Mouse (Mus musculus) thymus, adult 18-20 months (tissue): ENCODE measurements around the gene Fry.
A peak's percentile ranks its signal among the peaks of the same experiment; 100 is the strongest.

ENCODE experiments used
- DNase-seq, 2 experiments: peaks; one replicate each; pipeline ENCODE4 v3.0.0; 2022; ENCODE audit warnings: mixed read lengths in 2 of 2

Gene Fry

GRCm38 (mm10) chr5:150131166-150131565 is 12.7 kb downstream of the Fry start:
- no peak for DNase-seq

GRCm38 (mm10) chr5:150134651-150135050 is 16.2 kb downstream of the Fry start:
- no peak for DNase-seq

DNA sequence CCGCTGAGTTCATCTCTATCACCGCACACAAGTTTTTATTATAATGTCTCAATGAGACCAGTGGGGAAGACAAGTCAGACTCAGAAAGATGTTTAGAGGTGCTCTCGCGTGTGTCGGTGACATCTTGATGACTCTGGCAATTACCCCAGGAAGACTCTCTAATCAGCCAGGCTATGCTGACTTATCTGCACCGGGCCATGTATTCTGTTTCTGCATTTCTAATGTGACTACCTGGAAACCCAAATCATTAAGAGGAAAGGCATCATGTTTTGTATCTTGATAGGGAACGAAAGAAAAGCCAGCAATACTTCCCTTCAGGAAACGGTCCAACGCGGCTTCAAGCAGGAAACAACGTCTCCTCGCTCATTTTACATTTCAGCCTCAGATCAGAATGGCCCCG is 17.1 kb downstream of the Fry start:
- no peak for DNase-seq

- DNase-seq, result no peak
Observed at GRCm38 (mm10) chr5:150137772-150138451, 19.5 kb downstream of the Fry start.

DNA sequence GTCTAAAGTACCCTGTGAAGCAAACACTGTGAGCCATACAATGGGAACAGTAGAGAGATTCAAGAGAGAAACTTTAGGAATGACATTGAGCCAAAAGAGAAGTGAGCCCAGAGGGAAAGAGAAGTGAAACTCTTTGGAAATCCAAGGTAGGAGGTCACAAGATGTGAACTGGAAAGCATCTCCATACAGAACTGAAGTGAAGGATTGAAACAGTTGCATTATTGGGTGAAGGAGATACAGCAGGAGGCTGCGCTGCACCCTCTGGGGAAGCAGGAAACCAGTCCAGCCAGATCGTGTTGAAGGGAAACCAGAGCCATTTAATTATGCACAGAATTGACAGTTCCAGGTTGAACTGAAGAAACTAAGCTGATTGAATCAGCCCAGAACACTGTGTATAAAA is 22.1 kb downstream of the Fry start:
- no peak for DNase-seq

DNA sequence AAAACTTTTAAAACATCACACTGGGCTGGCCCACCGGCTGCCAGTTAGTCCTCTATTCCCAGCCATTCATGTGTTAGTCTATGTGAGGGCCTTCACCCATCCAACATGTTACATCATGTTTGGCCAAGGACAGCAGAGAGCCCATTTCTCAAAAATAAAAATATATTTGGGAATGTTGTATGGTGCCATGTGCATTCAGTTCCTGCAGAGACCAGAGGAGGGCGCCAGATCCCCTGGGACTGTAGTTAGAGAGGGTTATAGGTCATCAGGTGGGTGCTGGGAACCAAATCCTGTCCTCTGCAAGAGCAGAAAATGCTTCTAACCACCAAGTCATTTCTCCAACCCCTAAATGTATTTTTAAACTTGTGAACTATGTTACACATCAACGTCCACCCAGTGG is 27.5 kb downstream of the Fry start:
- no peak for DNase-seq

GRCm38 (mm10) chr5:150146612-150147011 is 28.2 kb downstream of the Fry start:
- no peak for DNase-seq

DNA sequence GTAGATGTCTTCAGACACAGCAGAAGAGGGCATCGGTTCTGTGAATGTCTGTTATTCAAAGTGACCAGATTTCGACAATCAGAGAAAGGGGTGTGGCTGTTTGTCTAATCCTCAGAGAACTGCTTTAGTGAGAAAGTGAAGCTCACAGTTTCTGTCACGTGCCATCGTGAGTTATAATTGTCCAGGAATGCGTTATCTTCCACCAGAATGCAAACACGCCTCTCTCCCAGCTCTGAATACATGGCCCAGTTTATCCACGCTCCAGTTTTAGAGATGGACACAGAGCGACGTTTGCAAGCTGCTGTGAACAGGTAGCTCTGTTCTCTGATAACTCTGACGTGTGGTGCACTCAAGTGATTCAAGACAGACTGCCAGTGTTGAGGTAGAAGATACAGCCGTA is 31.3 kb downstream of the Fry start:
- DNase-seq, result no peak

- no peak for DNase-seq
Observed at GRCm38 (mm10) chr5:150150986-150151385, 32.5 kb downstream of the Fry start.

DNA sequence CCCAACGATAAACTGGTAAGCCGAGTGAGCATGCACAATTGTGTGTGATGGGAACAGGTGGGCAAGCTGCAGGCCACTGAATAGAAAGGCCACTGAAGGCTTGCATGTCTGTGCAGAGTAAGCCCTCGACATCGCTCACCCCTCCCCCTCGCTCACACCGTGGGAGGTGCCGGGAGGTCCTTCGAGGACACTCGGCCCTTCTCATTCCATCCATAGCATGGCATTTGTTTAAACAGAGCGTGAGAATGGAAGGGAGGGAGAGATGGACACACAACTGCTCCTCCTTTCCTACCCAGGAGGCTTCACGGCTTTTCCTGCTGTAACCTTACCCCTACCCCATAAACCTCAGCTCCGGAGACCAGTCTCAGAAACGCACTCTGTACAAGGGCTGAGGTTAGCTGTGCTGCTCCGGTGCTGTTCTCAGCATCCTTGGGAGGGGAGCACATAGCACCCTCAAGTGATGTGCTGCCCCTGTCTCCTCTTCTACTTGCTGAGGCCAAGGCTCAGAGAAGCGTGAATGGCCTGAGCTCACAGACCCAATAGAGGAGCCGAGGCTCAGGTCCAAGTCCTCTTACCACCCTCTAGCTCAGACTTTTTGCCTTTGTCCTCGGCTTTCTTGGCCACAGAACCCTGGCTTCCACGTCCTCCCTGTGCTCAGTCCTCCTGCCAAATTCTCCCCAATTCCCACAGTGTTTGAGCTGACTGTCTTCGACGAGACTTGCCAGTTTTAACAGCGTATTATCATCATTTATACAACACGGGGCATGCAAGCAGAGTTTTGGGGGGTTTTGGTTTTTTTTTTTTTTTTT is 33.8 kb downstream of the Fry start:
- no peak for DNase-seq

DNA sequence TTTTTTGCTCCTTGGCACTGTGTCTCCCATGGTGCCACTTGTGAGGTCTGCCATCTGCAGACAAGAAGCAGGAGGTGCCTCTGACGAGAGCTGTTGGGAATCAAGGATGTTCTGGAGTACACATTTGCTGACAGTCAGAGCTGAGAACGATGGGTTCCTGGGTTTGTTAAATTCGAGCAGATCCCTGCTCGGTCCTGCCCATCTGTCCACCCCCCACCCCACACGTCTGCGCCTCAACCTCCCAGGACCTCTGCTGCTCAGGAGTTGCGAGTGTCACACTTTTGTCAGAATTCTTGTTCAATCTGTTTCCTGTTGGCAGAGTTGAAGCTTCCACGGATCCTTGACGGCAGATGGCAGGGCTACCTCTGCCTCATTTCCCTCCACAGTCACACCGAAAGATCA is 34.4 kb downstream of the Fry start:
- no peak for DNase-seq

GRCm38 (mm10) chr5:150155388-150155787 is 36.9 kb downstream of the Fry start:
- no peak for DNase-seq

DNA sequence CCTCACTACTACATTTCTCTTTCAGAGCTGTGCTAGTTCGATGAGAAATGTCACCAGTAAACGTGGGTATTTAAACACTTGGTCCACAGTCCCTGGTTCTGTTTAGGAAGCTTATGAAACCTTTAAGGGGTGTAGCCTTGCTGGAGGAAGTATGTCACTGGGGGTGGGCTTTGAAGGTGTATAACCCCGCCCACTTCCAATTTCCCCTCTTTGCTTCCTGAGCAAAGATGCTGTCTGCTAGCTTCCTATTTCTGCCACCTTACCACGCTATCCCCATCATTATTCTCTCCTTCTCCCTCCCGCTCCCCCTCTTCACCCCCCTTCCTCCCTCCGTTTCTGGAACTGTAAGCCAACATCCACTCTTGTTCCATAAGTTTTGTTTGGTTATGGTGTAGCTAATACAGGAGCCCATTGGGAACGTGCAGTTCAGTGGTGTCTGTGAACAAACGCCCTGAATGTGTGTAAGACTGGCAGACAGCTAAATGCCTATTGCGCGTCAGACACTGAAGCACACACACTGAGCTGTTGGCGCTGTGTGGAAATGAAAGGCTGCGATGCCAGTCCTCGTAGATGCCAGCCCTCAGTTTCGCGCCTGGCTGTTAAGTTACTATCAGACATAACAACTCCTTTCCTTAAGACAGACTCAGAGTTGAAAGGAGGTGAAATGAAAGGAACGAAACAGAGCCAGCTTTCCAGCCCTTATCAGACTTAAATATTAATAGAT is 37.8 kb downstream of the Fry start:
- DNase-seq, result no peak

GRCm38 (mm10) chr5:150157682-150158081 is 39.2 kb downstream of the Fry start:
- DNase-seq, result peak; percentile 9 to 23

GRCm38 (mm10) chr5:150159151-150159550 is 40.7 kb downstream of the Fry start:
- DNase-seq, result no peak

DNA sequence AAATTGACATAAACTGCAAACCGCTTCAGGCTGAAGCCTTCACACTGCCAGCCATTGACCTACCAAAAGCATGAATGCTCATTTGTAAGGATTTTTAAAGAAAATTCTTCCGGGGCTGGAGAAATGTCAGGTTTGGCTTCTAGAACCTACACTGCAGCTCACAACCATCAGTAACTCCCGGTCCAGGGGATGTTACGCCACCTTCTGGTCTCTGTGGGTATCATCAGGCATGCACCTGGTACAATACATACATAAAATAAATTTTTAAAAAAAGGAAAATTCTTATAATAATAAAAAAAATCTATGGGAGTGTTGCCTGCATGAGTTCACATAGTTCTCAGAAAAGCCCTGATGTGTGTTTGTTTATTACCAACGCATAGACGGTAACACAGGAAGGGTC is 42.7 kb downstream of the Fry start:
- DNase-seq, result no peak

DNA sequence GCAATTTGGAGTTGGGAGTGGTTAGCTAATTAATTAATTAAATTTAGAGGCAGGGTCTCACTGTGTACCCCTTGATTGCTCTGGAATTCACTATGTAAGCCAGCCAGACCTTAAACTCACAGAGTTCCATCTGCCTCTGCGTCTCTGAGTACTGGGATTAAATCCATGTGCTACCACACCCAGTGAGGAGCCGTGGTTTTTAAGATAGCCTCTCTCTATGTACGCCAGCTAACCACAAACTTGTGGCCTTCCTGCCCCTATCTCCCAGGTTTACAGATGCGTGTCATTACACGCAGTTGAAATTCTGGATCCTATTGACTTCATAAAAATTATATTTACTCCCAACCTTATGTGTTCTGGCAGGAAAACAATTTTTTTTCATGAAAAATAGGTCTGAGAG is 43.5 kb downstream of the Fry start:
- DNase-seq, result no peak

DNA sequence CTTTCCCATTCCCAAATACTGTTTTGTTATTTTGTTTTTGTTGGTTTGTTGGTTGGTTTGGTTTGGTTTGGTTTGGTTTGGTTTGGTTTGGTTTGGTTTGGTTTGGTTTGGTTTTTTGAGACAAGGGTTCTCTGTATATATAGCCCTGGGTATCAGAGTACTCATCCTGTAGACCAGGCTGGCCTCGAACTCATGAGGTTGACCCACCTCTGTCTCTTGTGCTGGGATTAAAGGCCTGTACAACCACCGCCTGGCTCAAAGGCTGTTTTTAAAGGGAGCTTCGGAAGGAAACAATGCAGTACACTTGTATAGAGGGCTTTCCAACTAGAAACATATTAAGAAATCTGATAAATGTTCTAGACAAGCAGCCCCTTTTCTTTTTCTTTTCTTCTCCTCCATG is 46.2 kb downstream of the Fry start:
- DNase-seq, result no peak

GRCm38 (mm10) chr5:150166811-150167210 is 48.4 kb downstream of the Fry start:
- DNase-seq, result no peak

DNA sequence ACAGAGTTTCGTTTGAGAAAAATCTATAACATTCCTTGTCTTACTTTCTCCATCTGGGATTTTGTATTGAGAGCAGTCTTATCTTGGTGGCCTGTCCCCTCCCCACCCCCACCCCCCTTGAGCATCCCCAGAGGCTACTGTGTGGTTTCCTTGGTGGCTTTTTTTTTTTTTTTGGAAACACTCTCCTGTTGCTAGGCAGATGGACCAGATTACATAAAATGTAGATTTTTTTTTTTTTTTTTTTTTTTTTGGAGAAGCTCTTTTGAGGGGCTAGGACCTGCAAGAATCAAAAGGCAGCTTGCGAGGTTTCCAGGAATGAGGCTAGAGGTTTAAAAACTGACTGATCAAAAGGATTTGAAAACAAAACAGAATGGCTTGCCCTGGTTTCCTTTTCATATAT is 48.8 kb downstream of the Fry start:
- no peak for DNase-seq

DNA sequence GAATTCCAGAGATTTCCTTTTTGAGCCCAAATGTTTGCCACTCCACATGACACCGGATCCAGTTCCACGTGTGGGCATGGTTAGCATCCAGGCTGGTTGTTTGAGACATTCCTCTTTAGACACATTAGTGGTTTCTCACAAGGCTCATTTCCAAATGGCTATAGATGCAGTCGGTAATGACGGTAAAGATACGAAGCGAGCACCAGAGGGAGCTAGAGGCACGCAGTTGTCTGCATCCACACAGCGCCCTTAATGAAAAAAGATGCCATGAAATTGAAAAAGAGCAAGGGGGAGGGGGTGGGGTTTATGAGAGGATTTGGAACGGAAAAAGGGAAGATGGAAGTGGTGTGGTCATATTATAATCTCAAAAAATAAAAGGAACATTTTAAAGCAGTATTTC is 50.3 kb downstream of the Fry start:
- no peak for DNase-seq

DNA sequence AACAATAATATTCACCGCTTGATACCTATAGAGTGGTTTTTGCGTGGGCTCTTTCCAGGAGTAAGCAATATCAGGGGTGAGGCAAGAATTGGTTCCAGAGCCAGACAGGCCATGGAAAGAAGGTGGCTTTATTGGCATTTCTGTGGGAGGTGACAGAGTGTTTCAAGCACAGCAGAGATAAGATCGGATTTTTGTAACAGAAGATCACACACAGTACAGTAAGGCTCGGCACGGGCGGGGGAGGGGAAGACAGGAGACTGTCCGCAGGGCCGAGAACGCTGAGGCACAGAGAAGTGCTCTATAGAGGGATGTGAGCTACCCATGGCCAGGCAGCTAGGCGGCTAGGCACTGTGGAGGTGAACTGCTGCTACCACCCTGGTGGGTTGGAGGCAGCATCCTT is 53.1 kb downstream of the Fry start:
- DNase-seq, result no peak

DNA sequence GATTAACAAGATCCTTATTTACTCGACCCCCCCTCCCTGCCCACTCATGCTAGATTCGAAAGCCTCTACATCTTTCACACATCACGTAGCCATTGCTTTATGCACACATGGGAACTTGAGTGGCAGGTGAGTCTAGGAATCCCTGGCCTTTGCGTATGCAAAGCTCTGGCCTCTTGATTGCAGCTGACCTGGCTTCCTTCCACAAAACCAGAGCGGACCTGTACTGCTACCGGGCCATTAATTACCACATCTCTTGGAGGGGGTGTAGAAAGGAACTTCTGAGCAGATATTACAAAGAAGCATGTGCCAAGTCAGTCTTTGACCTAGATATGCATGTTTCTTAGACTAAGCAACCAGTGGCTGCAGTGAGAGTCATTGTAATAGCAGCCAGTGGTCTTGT is 55.4 kb downstream of the Fry start:
- no peak for DNase-seq

GRCm38 (mm10) chr5:150174950-150175349 is 56.5 kb downstream of the Fry start:
- DNase-seq, result no peak
